8 mouse cellular contexts compared by ENCODE assay signal in the genomic region with DNA sequence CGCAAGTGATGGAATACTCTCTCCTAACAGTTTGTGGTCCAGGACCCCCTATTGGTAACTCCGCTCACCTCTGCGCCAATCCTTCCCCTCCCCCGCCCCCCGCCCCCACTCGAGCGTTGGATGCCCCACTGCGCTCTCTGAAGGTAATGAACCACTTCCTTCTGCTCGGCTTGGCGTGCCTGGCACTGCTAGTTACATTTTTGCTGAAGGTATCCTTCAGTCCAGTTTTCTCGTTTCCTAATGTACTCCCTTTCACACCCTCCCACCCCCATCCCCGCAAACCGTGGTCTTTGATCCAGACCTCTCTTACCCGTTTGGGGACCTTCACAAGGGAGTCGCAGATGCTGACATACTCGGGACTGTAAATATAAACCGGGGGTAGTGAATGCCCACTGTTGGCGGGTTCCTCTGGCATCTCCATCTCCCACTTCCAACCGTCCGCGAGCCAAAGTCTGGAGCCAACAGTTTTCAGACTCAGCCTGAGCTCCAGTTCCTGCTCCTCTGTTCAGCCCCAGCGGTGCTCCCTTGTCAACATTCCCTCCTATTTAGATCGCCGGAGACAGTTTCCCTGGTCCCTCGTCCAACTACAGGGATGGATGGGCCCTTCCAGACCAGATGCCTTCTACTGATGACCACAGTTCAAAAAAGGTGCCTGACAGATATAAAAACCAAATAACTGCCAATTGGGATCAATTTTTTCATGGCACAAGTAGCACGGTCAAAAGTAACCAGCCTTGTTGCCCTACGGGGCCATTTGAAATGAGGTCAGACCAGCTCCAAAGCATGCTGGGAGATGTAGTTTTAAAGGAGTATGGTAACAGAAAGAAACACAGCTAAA. TPM values are rescaled to one million over a fixed set of nuclear protein-coding genes. Genes with fewer than 3 reads are reported as not detected.
DNase-seq lines count a peak whose midpoint lies in the region; ATAC-seq and TF ChIP-seq lines count a peak whose summit lies in the region.

A gene (minus strand): TSS at position 716 of the 838 bp plus-strand sequence.

- peak within 1 kb of the TSS; percentile 53 for H3K4me2 ChIP-seq in forebrain, embryonic 12.5 days
- H3K4me2 ChIP-seq in liver, embryonic 15.5 days, result peak within 1 kb of the TSS; percentile 65
- peak within 1 kb of the TSS; percentile 54 for H3K4me2 ChIP-seq in neural tube, embryonic 11.5 days (ENCODE audit: low read depth)
- peak within 1 kb of the TSS; percentile 53 for H3K4me2 ChIP-seq in stomach, postnatal 0 days (replicated peaks; ENCODE audit: low read depth)

- no peaks in the 10 kb centered on the region for H3K36me3 ChIP-seq in ES-Bruce4 (ENCODE audit: control insufficient read depth, insufficient read depth, low read length, poor library complexity, severe bottlenecking)
- H3K36me3 ChIP-seq in forebrain, embryonic 12.5 days (replicated peaks), result no peaks in the 10 kb centered on the region
- H3K36me3 ChIP-seq in liver, embryonic 15.5 days (replicated peaks), result no peaks in the 10 kb centered on the region
- no peaks in the 10 kb centered on the region for H3K36me3 ChIP-seq in neural tube, embryonic 11.5 days (ENCODE audit: control insufficient read depth, insufficient read depth, low read length)
- H3K36me3 ChIP-seq in stomach, postnatal 0 days (ENCODE audit: control insufficient read depth, insufficient read depth, low read length), result no peaks in the 10 kb centered on the region

- DNase-seq in c-Kit-positive CD71-positive TER-119-negative erythroid progenitor cells, embryonic 14.5 days (ENCODE audit: low read depth), result peak; percentile 39
- DNase-seq in heart, postnatal 10 days, result peak; percentile 65 to 66
- peak; percentile 58 to 71 for DNase-seq in kidney, postnatal 4 days
- DNase-seq in neural tube, embryonic 11.5 days (ENCODE audit: low spot score), result peak; percentile 62
- DNase-seq in stomach, postnatal 0 days (ENCODE audit: low spot score), result peak; percentile 48

- TF ChIP-seq EP300 in ES-Bruce4 (IDR thresholded peaks at IDR 0.05; ENCODE audit: insufficient read depth, low read depth, low read length), result no peak
- TF ChIP-seq EP300 in stomach, postnatal 0 days (optimal IDR thresholded peaks at IDR 0.05), result no peak

- peak within 1 kb of the TSS; percentile 76 for H3K4me3 ChIP-seq in ES-Bruce4 (ENCODE audit: low read depth, low read length)
- peak within 1 kb of the TSS; percentile 51 for H3K4me3 ChIP-seq in forebrain, embryonic 12.5 days (replicated peaks)
- H3K4me3 ChIP-seq in liver, embryonic 15.5 days (replicated peaks), result peak within 1 kb of the TSS; percentile 64
- H3K4me3 ChIP-seq in neural tube, embryonic 11.5 days (ENCODE audit: low read depth, low read length), result peak within 1 kb of the TSS; percentile 51
- peak within 1 kb of the TSS; percentile 51 for H3K4me3 ChIP-seq in stomach, postnatal 0 days (ENCODE audit: low read depth, low read length)

- no peaks in the 10 kb centered on the region for H3K27me3 ChIP-seq in ES-Bruce4 (ENCODE audit: control insufficient read depth, insufficient read depth, low read length, poor library complexity, severe bottlenecking)
- H3K27me3 ChIP-seq in forebrain, embryonic 12.5 days, result peaks cover 10% of the 10 kb centered on the region; the same call in 1 of the 2 replicates
- peaks cover 3% of the 10 kb centered on the region; the same call in 1 of the 2 replicates for H3K27me3 ChIP-seq in liver, embryonic 15.5 days
- no peaks in the 10 kb centered on the region for H3K27me3 ChIP-seq in neural tube, embryonic 11.5 days (ENCODE audit: control insufficient read depth, insufficient read depth, low read length)
- H3K27me3 ChIP-seq in stomach, postnatal 0 days (ENCODE audit: control insufficient read depth, insufficient read depth, low read length), result no peaks in the 10 kb centered on the region

- H3K9ac ChIP-seq in ES-Bruce4 (ENCODE audit: low read depth, poor library complexity, severe bottlenecking), result peak within 1 kb of the TSS; percentile 78
- H3K9ac ChIP-seq in forebrain, embryonic 12.5 days, result peak within 1 kb of the TSS; percentile 48; the same call in 1 of the 2 replicates
- peak within 1 kb of the TSS; percentile 59 for H3K9ac ChIP-seq in liver, embryonic 15.5 days
- H3K9ac ChIP-seq in neural tube, embryonic 11.5 days (ENCODE audit: low read length), result peak within 1 kb of the TSS; percentile 28
- peak within 1 kb of the TSS; percentile 53 for H3K9ac ChIP-seq in stomach, postnatal 0 days (ENCODE audit: low read length)

- 24% methylated on average over 27 of the region's 27 CpGs for WGBS in forebrain, embryonic 12.5 days
- WGBS in liver, embryonic 15.5 days (ENCODE audit: insufficient replicate concordance), result 11% methylated on average over 27 of the region's 27 CpGs
- 18% methylated on average over 27 of the region's 27 CpGs for WGBS in neural tube, embryonic 11.5 days
- WGBS in stomach, postnatal 0 days, result 14% methylated on average over 27 of the region's 27 CpGs

- intact Hi-C loops in heart, postnatal 10 days (cut with DNase I), result loop anchor here (10.0 kb wide), 1 partner anchor 140 kb away; a partner anchor contains a TSS

- no peaks in the 10 kb centered on the region for H3K4me1 ChIP-seq in ES-Bruce4 (ENCODE audit: control insufficient read depth, insufficient read depth, low read length)
- H3K4me1 ChIP-seq in forebrain, embryonic 12.5 days, result no peaks in the 10 kb centered on the region
- H3K4me1 ChIP-seq in liver, embryonic 15.5 days (replicated peaks), result no peaks in the 10 kb centered on the region
- H3K4me1 ChIP-seq in neural tube, embryonic 11.5 days (ENCODE audit: control insufficient read depth, insufficient read depth, low read length), result no peaks in the 10 kb centered on the region
- H3K4me1 ChIP-seq in stomach, postnatal 0 days (replicated peaks; ENCODE audit: control insufficient read depth, insufficient read depth), result no peaks in the 10 kb centered on the region

- no peak for TF ChIP-seq POLR2A in ES-Bruce4 (IDR thresholded peaks at IDR 0.05; ENCODE audit: insufficient read depth, low read length)

- peak; percentile 80 for ATAC-seq in forebrain, embryonic 12.5 days (ENCODE audit: low FRiP score)
- ATAC-seq in liver, embryonic 15.5 days (ENCODE audit: insufficient read depth), result peak; percentile 84
- ATAC-seq in neural tube, embryonic 11.5 days (ENCODE audit: insufficient read depth, low FRiP score, low TSS enrichment), result peak; percentile 79
- peak; percentile 90 for ATAC-seq in stomach, postnatal 0 days (ENCODE audit: low FRiP score, low TSS enrichment)

- no peak within 1 kb of the TSS for H3K27ac ChIP-seq in ES-Bruce4 (ENCODE audit: insufficient read depth, low read length)
- H3K27ac ChIP-seq in forebrain, embryonic 12.5 days, result 0 out of 2 replicates have a peak within 1 kb of the TSS, but pooled peaks have one; percentile 36
- no peak within 1 kb of the TSS for H3K27ac ChIP-seq in liver, embryonic 15.5 days (replicated peaks)
- H3K27ac ChIP-seq in neural tube, embryonic 11.5 days (ENCODE audit: low read depth, low read length), result no peak within 1 kb of the TSS
- 0 out of 2 replicates have a peak within 1 kb of the TSS, but pooled peaks have one; percentile 24 for H3K27ac ChIP-seq in stomach, postnatal 0 days (replicated peaks)

- no peak for TF ChIP-seq CTCF in ES-Bruce4 (IDR thresholded peaks at IDR 0.05; ENCODE audit: low read depth, low read length)
- TF ChIP-seq CTCF in stomach, postnatal 0 days (IDR thresholded peaks at IDR 0.05; ENCODE audit: low read depth), result no peak

- H3K9me3 ChIP-seq in ES-Bruce4 (replicated peaks; ENCODE audit: control insufficient read depth, insufficient read depth, low read length, poor library complexity, severe bottlenecking), result no peaks in the 10 kb centered on the region
- H3K9me3 ChIP-seq in forebrain, embryonic 12.5 days, result no peaks in the 10 kb centered on the region
- H3K9me3 ChIP-seq in liver, embryonic 15.5 days (replicated peaks), result no peaks in the 10 kb centered on the region
- no peaks in the 10 kb centered on the region for H3K9me3 ChIP-seq in neural tube, embryonic 11.5 days (ENCODE audit: control insufficient read depth, low read length)
- no peaks in the 10 kb centered on the region for H3K9me3 ChIP-seq in stomach, postnatal 0 days (ENCODE audit: control insufficient read depth, low read length)

RNA-seq across cellular contexts. Expression of the gene that starts here (rescaled TPM):
- polyA plus RNA-seq in ES-Bruce4 (2011; ENCODE audit: insufficient read depth, insufficient read length, low read depth, missing spikeins), result 18.5 and 19.8 TPM in 2 replicates
- 9.4 and 11.1 TPM in 2 replicates for polyA plus RNA-seq in forebrain, embryonic 12.5 days (2016; fragmentation: Nextera tagmentation; extraction: Ambion mirVana)
- 1 to 10 TPM; 5.2 TPM for total RNA-seq in heart, postnatal 10 days (2021)
- polyA plus RNA-seq in liver, embryonic 15.5 days (2015; fragmentation: Nextera tagmentation; extraction: Ambion mirVana), result 2.2 and 2.6 TPM in 2 replicates
- polyA plus RNA-seq in neural tube, embryonic 11.5 days (2014; fragmentation: Nextera tagmentation; extraction: Ambion mirVana), result 1.6 and 2.6 TPM in 2 replicates
- 5.7 and 6.0 TPM in 2 replicates for polyA plus RNA-seq in stomach, postnatal 0 days (2015; fragmentation: Nextera tagmentation; extraction: Ambion mirVana)

Comparison
In these comparisons a context has a peak if more than half of its experiments do, and no peak if none do; other contexts are left out.
1. H3K27ac ChIP-seq: peak in forebrain, embryonic 12.5 days (single experiment) and stomach, postnatal 0 days (single experiment); none in ES-Bruce4 (single experiment), liver, embryonic 15.5 days (single experiment) and neural tube, embryonic 11.5 days (single experiment).
2. H3K9ac ChIP-seq: peak in every context shown above with its lines; median percentile 78 in ES-Bruce4; 59 in liver, embryonic 15.5 days; 53 in stomach, postnatal 0 days; 48 in forebrain, embryonic 12.5 days; 28 in neural tube, embryonic 11.5 days.
3. Peak in every context shown above with its lines, with median percentiles within 50 percentile points of each other: H3K4me3 ChIP-seq, DNase-seq, ATAC-seq and H3K4me2 ChIP-seq.